Mouse (Mus musculus): ENCODE data around the gene Atp6v0e2.

DNA sequence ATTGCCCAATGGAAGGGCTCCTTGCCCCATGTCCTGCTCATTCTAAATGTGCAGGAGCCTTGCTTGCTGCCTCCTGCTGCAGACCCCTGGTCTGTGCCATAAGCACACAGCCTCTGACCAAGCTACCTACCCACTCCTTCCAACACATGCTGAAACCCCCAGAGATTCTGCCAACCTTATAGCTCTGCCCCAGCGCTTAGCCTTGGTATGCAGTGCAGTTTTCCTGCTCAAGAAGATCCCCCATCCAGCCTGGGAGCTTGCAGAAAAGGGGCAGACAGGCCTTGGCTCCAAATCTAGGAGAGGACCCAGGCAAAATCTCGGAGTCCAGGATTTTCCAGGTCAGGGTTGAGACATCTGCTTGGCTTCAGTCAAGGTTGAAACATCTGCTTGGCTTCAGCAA lies 3.9 kb upstream of the Atp6v0e2 start:
- TF ChIP-seq CTCF (IDR thresholded peaks at IDR 0.05; ENCODE audit: low read depth) (no peak), EP300 (IDR thresholded peaks at IDR 0.05; ENCODE audit: low read depth) (no peak)
